Mouse (Mus musculus): ENCODE results near the gene Ddx49.

Gene Ddx49

DNA sequence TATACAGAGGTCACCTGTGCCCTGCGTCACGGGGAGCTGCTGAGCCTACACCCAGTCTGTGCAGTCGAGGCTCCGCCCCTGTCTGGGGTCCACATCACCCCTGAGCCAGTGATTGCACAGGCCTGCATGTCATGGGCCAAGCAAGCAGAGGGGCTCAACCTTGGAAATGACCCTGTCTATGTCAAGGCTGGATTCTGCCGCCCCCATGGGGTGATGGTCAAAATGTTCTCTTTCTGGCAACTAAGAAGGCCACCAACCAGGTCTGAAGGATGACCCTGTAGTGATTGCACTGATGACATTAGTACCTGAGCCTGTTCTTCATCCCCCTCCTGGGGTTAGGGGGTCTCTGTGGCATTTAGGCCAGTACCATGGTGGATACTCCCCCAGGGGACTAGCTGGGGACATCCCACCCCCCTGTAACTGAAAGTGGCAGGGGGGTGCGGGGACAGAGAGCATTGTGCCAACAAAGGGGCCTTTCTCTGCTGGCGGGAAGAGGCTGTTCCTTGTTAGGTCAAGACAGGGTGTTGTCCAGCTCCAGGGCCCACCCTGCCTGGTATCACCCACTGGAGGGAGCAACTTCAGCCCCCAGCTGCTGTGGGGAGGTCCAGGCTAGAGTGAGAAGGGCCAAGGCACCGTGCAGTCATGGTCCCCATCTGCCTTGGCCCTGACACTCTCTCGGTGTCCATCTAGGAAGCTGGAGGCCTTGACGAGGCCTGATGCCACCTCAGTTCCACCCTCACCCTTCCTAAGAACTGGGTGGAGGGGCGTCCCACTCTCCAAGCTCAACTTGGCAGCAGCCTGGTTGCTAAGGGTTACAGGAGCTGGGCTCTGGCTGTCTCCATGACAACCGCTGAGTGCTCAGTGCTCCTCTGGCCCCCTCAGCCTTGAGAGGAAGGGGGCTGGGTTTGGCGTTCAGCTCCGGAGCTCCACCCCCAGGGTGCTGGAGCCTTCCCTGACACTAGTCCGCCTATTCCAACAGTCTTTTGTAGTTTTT, 14.5 kb upstream of the Ddx49 start:
- DNase-seq: no peak

GRCm38 (mm10) chr8:70315624-70316510, 13.6 kb upstream of the Ddx49 start, which contains the start of gene Cers1:
Cers1 (plus strand) TSS chr8:70315775.
- peak; percentile 81 for DNase-seq

DNA sequence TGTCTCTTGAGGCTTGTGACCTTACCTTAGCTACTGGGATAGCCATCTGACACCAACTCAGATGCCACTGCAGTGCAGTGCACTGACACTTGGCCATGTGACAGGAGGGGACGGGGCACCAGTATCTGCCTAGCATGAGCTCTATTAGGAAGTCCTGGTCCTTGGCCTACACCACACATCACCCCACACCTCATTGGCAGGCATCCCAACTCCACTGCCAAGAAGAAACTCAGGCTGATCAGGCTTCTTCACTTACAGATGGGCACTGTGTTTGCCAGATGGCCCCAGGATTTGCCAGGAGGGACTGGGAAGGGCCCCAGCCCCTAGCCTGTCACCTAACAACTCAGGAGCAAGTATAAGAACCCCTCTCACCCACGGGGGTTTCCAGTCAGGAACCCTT, 11.1 kb upstream of the Ddx49 start:
- DNase-seq: no peak

GRCm38 (mm10) chr8:70309311-70309710, 7.0 kb upstream of the Ddx49 start:
- peak; percentile 58 for DNase-seq

DNA sequence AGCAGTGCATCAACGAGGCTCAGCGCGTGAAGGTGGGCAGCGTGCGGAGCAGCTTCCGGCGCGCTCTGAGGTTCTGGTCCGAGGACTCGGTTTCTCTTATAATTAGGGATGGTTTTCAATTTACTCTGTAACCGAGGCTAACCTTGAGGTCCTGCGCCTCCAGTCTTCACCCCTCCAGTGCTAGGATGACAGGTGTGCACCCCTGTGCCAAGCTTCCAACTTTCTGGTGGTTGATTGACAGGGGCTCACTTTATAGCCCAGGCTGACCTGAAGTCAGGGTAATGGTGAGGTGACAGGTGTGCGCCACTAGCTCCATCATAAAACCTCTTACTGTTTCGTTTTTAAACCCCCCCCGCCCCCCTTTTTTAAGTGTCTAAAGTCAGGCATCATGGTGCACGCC, 612 bp upstream of the Ddx49 start:
- DNase-seq: no peak

DNA sequence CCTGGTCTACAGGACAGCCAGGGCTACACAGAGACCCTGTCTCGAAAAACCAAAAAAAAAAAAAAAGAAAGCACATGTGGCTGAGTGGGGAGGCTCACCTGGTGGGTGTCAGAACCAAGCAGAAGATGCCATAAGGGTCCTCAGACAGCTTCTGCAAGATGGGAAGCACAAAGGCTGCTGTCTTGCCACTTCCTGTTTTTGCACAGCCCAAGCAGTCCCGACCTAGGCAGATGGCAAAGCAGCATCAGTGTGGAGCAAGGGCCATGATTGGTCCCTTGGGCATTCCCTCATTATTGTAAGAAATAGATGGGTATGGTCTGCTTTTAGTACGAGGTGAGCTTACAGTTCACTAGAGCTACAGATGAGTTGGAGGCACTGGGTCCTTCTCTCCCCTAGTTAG, 1.4 kb downstream of the Ddx49 start:
- DNase-seq: no peak

DNA sequence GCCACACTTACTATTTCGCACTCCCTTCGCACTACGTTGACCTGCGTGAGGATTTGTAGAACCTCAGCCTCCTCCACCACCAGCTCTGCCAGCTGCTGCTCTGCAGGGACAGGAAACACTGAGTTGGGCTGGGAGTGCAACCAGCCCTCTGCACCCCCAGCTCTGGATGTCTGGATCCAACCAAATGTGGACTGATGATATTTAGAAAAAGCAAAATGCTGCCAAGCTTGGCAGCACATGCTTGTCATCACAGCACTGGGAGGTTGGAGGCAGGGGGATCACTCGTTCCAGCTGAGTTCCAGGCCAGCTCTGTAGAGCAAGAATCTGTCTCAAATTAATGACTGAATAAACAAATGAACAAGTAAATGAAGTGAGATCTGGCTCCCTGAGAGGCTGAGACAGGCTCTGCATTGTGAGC, 8.3 kb downstream of the Ddx49 start:
- no peak for DNase-seq

GRCm38 (mm10) chr8:70286737-70287136, 15.6 kb downstream of the Ddx49 start:
- peak; percentile 64 for DNase-seq

GRCm38 (mm10) chr8:70285304-70285703, 17.0 kb downstream of the Ddx49 start:
- DNase-seq: no peak

DNA sequence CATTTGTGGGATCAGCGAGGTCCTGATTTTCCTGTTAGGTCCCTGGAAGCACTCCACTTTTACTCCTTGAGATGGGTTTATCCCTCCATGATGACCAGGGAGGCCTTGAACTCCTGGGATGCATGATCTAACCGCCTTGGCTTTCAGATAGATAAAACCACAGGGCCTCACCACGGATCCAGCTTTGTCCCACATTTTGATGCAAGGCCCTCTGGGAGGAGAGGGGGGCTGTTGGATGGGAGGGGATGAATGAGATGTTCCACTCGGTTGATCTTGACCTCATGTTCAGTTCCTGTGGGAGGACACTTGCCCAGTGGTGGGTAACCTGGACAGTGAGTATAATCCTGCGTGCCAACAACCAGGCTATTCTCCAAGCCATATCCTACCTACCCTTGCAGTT, 17.9 kb downstream of the Ddx49 start:
- DNase-seq: no peak

GRCm38 (mm10) chr8:70283136-70284077, 18.9 kb downstream of the Ddx49 start:
- DNase-seq: no peak

DNA sequence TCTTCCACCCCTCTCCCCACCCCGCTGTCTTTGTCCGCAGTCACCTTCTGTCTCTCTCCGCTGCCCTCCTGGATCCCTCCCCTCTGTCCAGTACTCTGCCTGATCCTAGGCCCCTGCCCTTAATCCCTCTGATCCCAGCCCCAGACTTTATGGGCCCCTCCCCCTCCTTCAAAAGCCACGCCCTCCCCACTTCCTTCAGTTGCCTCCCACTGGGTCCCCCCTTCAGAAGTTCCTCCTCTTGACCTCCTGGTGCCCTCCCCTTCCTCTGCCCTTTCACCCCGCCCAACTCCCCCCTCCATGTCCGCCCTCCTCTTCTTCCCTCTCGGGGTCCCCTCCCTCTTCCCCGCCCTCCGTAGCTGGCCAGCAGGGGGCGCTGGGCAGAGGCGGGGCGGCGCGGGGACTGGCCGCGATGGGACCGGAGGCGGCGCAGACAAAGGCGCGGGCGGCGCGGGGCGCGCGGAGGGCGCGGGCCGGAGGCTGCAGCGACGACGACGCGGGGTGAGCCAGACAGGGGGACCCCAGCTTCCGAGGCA, 19.6 kb downstream of the Ddx49 start, which contains the start of gene Homer3:
Gene Homer3 (plus strand): TSS at position 225 of the 533 bp plus-strand sequence.
- DNase-seq: peak; percentile 96

DNA sequence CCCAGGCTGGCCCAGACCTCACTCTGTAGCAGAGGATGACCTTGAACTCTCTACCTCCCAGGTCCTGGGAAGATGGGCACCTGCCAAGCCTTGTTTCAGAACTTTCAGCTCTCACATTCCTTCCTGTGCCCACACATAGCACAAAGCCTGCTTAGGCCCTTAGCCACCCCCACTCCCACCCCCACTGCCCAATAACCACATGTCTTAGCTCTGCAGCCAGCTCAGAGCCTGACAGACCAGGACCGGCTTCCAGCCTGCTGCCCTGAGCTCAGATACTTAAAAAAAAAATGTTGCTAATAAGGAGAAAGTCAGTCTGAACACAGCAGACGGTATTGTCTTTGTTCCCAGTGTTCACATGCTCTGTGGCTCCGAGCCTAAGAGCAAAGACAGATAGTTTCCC, 21.3 kb downstream of the Ddx49 start:
- DNase-seq: no peak

- no peak for DNase-seq
Measured at GRCm38 (mm10) chr8:70279266-70279665, 23.0 kb downstream of the Ddx49 start.

DNA sequence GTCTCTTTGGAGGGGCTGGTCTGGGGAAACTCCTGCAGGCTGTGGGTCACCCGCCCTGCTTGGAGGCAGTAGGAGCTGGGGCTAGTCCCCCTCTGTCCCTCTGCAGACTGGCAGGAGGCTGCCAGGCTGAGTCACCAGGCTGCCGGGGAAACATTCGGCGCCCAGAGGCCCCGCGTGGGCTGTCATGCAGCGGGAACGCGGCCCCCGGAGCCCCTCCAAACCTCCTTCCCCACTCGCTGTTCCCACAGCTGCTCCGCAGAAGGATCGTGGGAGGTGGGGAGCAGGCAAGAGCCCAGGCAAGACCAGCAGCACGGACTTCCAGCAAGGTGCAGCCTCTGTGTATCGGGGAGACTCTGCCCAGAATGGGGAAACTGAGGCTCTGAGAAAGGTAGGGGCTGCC, 24.1 kb downstream of the Ddx49 start:
- DNase-seq: no peak

DNA sequence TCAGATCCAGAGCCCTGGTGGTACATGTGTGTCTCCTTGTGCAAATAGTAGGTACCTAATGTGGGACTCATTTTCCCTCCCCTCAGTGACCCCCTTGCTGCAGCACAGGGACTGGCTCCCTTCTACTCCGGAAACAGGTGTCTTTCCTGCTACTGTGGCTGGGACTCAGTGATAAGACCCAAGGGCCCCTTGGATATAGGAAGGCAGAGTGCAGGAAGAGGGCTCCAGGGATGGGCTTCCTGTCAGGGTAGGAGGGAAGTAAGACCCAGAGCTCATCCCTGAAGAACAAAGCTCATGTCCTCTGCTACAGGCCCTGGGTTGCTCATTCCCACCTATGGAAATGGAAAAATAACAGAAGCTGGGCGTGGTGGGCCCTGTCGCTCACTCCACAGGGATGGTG, 25.8 kb downstream of the Ddx49 start:
- no peak for DNase-seq

GRCm38 (mm10) chr8:70274350-70274749, 27.9 kb downstream of the Ddx49 start:
- DNase-seq: no peak

GRCm38 (mm10) chr8:70272949-70273348, 29.3 kb downstream of the Ddx49 start:
- DNase-seq: no peak

DNA sequence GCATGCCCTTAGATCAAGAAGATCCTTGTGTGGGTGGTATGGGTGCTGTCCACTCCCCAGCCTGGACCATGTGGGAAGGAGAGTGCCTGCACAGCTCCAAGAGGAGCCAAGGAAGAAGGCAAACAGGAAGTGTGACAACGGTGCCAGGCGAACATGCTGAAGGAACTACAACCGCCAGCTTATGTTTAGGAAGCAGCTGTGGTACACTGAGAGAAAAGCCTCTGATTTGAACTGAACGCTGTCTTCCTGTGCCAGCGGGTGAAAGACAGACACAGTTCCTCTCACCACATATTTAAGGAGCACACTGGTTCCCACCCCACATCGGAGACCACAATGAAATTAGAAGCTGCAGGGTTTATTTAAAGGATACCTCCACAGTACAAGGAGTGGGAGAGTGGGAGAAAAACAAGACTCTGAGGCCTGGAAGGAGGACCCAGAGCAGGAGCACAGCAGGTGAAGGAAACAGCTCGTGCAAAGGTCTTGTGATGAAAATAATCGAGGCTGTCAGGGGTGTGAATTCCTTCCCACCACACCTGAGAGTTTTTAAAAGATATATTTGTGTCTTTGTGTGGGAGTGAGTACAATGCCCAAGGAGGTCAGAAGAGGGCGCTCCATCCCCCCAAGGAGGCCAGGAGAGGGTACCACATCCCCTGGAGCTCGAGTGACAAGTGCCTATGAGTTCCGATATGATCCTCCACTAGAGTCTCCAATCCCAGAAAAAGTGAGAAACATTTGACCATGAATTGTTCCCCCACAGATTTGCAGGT, 33.3 kb downstream of the Ddx49 start:
- peak; percentile 73 for DNase-seq

GRCm38 (mm10) chr8:70268311-70268710, 34.0 kb downstream of the Ddx49 start:
- DNase-seq: no peak

GRCm38 (mm10) chr8:70267674-70268073, 34.6 kb downstream of the Ddx49 start:
- no peak for DNase-seq
